Mouse (Mus musculus): ENCODE data around the gene Lmntd1. TPM values are rescaled to one million over a fixed set of nuclear protein-coding genes. Genes with fewer than 3 reads are reported as not detected.
A peak's percentile ranks its signal among the peaks of the same experiment; 100 is the strongest.
"Not testable (repeated sequence)": the region's sequence is repeated elsewhere in the genome, so short reads cannot be mapped to it uniquely, and the experiment has no call there.

Gene Lmntd1
- total RNA-seq, 1 experiment from 2014 or later: 0.39 TPM

GRCm38 (mm10) chr6:145341301-145342193, 272.6 kb downstream of the Lmntd1 start:
- DNase-seq: peak; percentile 76

GRCm38 (mm10) chr6:145340657-145341146, 273.4 kb downstream of the Lmntd1 start:
- DNase-seq: peak; percentile 95

DNA sequence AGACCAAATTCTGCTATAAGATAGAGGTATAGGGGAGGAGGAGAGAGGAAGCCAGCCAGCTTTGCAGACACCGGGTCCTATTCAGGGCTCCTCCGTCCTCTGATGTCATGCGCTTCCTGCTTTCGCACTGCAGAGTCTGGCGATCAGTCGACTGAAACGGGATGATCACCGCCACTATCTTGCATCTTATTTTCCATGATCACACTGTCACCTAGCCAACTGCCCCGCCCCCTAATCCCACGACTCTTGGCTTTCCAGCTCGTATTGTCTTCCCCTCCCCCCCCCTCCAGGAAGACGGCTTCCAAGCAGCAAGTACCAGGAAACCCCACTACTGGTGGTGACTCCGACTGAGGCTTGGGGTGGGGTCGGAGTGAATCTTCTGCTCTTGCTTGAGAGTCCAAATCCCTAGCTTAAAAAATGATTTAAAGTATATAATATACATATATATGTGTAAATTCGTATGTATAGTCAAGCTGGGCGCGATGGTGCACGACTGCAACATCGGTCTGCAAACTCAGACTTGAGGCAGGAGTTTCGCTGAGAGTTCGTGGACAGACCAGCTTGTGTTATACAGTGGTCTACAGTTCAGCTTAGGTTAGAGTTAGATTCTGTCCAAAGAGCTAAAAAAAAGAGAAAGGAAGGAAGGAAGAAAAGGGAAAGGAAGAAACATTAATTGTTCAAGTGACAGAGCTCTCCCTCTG, 274.0 kb downstream of the Lmntd1 start:
- peak; percentile 68 for DNase-seq

- DNase-seq: no peak
Measured at GRCm38 (mm10) chr6:145338571-145339294, 275.4 kb downstream of the Lmntd1 start.

- not testable (repeated sequence) for DNase-seq
Measured at GRCm38 (mm10) chr6:145337521-145337920, 276.6 kb downstream of the Lmntd1 start.

DNA sequence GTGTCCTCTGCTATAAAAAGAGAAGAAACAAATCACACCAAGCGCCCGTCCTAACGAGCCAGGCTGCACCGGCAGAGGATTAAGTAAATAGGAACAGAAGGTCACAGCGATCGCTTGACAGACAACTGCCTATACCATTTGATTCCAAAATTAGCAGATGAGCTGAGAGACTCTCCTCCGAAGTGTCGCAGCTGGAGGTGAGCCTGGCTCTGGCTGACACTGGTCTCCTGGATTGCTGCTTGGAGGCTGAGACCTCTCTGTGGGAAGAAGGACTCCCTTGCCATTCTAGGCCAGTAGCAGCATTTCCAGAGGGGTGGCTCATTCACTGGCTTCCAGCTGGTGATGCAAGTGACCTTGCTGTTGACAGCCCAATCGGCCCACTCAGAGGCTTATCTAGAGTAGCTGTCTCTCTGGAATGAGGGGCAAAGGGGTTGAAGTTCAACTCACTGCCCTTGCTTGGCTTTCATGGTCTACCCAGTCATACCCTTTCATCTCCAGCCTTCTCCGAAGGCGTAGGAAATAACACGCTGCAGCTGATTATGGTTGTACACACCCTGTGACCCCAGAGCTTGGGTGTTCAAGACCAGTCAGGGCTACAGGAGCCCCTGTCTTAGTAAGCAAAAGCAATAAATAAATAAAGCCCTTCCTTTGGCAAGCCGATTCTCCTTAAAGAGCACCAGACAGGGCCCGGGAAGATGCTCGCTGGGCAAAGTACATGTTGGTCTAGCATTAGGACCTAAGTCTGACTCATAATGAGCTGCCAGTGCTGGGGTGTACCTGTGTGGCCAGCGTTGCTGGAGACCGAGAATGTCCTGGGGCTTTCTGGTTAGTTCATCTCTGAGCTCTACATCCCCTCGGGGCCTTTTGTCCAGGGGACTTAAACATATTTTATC, 278.0 kb downstream of the Lmntd1 start:
- peak; percentile 51 for DNase-seq

DNA sequence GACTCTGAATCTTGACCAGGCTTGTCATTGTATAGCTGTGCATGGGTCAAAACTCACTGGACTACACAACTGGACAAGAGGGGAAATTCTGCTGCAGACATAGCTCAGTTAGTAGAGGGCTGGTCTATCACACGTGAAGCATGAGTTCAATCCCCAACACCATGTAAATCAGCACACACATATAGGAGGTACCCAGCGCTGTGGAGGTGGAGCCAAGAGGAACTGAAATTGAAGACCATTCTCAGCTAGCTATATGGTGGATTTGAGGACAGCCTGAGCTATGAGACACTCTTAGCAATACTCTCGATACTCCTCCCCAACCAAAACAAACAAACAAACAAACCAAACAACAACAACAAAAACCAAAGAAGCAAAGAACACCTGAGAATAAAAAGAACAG, 279.9 kb downstream of the Lmntd1 start:
- no peak for DNase-seq

DNA sequence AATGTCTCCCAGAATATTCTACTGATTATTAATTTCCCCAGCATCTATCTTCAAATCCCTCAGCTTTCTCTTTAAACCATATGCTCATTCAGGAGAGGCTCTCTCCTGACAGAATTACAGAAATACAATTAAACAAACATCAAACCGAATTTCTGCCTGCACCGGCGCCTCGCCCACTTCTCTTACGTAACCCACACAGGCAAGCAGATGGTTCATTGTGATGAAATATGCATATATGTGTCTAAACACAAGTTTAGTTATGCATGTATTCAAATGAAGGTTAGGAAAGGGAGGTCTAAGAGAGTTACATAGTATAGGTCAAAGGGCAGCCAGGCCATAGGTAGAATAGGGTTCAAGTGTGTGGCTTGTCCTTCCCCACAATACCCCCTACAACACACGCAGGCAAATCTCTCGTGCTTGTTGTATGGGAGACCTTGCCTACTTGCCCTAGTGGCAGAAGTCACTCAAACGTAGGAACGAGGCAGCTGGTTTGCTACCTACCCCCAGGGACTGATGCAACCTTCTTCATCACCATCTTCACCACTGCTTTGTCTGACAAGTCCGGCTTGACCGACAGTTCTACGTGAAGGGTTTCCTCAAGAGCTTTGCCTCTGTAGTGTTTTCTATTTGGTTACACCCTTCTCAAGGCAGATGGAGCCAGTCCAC, 287.8 kb downstream of the Lmntd1 start:
- no peak for DNase-seq

DNA sequence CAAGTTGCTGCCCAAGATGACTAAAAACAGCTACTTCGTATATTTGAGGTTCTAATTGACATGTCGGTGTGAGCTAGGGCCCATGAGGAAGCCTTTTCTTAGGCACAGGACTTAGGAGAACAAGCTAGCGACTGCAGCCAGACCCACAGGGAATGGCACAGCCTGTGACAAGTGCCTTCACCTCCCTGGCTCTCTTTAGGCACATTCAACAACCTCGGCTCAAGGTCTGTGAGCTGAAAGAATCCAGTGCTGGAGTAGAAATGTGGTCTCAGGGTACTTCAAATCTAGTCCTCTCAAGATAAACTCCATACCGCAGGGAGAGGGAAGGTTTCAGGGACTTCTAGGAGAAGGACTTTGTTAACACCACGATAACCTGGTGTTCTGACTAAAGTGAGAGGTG, 289.0 kb downstream of the Lmntd1 start:
- DNase-seq: no peak

GRCm38 (mm10) chr6:145324470-145324869, 289.6 kb downstream of the Lmntd1 start:
- DNase-seq: no peak

- no peak for DNase-seq
Measured at GRCm38 (mm10) chr6:145322246-145322645, 291.9 kb downstream of the Lmntd1 start.

DNA sequence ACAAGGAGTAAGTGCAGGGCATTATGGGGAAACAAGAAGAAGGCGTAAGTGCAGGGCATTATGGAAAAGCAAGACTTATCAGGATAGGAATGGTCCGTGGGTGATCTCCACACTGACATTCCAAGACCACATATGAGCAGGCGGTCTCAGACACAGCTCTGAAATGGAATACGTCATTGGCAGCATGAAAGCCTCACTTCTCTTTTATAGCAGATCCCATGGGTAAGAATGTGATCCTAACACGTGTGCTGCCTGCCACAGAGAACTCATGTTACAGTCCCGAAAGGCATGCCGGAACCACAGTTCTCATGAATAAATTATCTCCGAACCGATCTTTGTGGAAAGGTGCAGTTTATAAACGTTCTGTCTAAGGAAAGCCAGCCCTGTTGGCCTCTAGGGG, 294.0 kb downstream of the Lmntd1 start:
- no peak for DNase-seq

Other genes with a start within 250 kb of the Lmntd1 start
- not detected in 2 replicates for gene Tuba3b, start 1.4 kb upstream of the Lmntd1 start, total RNA-seq (2021)
- 105 and 107 TPM in 2 replicates for gene Rassf8, start 132.4 kb upstream of the Lmntd1 start, total RNA-seq (2021)

Data from adrenal gland, postnatal 25 days (tissue).